Mouse (Mus musculus): ENCODE measurements around the gene Trpc7. TPM values are rescaled to one million over a fixed set of nuclear protein-coding genes. Genes with fewer than 3 reads are reported as not detected.

Gene Trpc7
- polyA plus RNA-seq, 1 experiment from 2014 or later: 3.6 TPM

DNA sequence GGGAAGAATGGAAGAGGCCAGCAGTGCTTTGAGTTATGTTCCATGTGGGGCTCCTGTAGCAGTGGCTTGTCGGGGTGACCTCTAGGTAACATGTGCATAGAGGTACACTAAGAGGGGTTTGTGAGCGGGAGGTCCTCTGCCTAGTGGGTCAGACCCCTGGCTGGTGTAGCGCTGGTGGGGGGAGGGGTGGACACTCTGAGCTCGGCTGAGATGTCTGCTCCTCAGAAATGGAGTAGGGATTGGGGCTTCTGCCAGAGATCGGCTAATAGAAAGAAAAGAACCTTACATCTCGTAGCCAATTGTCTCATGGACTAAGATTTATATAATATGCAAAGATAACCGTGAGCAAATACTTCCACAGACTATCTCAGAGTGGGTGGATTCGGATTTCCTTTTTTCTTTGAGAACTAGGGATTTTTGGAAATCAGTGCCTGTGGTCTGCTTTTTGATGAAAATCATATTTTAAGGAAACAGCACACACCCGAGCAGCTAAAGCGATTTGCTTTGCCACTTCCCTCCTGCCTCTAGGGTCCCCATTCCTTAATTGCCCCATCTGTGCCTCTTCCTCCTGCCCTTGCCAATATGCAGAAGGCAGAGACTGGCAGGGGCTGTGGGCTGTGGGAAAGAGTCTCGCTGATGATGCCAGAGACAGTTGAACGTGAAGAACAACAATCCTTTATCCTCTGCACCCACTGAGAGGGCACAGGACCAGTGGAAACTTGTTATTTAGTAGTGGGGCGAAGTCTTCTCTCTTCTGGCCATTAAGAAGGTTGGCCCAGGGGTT is 133.2 kb downstream of the Trpc7 start:
- no peaks in the 10 kb centered on the region for H3K9me3 ChIP-seq (ENCODE audit: control insufficient read depth, low read length)
- DNase-seq (ENCODE audit: low spot score) (no peak), ATAC-seq (ENCODE audit: low FRiP score) (no peak)
- H3K27me3 ChIP-seq (ENCODE audit: control insufficient read depth, insufficient read depth, low read length): no peaks in the 10 kb centered on the region
- H3K4me1 ChIP-seq (replicated peaks; ENCODE audit: control insufficient read depth, insufficient read depth, low read length): peaks cover 11% of the 10 kb centered on the region
- H3K9ac ChIP-seq: no peak overlapping the region
- H3K27ac ChIP-seq: 0 out of 2 replicates have a peak overlapping the region, but pooled peaks have one; percentile 29
- H3K4me3 ChIP-seq (replicated peaks; ENCODE audit: low read length): no peak overlapping the region
- no peaks in the 10 kb centered on the region for H3K36me3 ChIP-seq (replicated peaks; ENCODE audit: control insufficient read depth, insufficient read depth)
- WGBS: 36% methylated on average over 13 of the region's 13 CpGs
- H3K4me2 ChIP-seq (replicated peaks): no peak overlapping the region

DNA sequence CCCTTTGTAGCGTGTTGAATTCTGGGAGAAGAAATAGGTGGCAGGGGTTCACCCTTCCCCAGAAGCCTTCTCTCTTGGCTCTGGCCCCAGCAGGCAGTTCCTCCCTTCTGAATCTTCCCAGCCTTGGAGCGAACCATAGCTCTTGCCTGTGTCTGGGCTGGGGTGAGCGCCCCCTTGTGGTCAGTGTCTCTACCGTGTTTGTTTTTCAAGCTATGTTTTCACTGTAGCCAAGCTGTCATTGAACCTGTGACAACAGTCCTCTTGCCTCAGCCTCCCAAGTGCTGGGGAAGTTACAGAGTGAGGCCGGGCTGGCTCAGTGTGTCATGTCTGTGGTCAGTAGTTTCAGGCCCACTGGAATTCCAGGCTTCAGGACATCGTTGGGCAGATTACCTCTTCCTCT is 137.3 kb downstream of the Trpc7 start:
- DNase-seq (ENCODE audit: low spot score): peak; percentile 67
- ATAC-seq (ENCODE audit: low FRiP score): no peak
- no peaks in the 10 kb centered on the region; the same call in 1 of the 2 replicates for H3K4me1 ChIP-seq (replicated peaks; ENCODE audit: control insufficient read depth, insufficient read depth, low read length)
- H3K4me2 ChIP-seq (replicated peaks): no peak overlapping the region
- H3K4me3 ChIP-seq (replicated peaks; ENCODE audit: low read length): no peak overlapping the region
- peaks cover 27% of the 10 kb centered on the region for H3K27me3 ChIP-seq (ENCODE audit: control insufficient read depth, insufficient read depth, low read length)
- no peak overlapping the region for H3K9ac ChIP-seq
- H3K27ac ChIP-seq: no peak overlapping the region
- 24% methylated on average over 6 of the region's 6 CpGs for WGBS
- H3K36me3 ChIP-seq (replicated peaks; ENCODE audit: control insufficient read depth, insufficient read depth): no peaks in the 10 kb centered on the region
- H3K9me3 ChIP-seq (ENCODE audit: control insufficient read depth, low read length): no peaks in the 10 kb centered on the region

DNA sequence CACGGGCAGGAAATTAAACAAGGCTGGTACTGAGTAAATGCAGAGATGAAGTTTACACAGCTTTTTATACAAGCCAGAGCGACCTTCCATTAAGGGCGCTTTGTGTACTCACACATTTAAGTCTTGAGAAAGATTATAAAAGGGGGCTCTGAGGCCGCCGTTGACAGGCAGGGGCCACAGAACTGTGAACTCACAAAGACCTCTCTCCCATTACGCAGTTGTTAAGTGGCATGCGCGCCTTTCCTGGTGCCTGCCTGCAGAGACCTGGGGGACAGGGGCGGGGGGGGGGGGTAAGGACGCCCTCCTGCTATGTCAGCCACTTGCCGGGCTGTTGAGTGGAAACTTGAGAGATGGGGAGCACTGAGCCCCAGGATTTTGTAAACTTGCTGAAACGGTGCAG is 138.6 kb downstream of the Trpc7 start:
- no peak for DNase-seq (ENCODE audit: low spot score)
- Histone ChIP-seq H3K36me3 (replicated peaks; ENCODE audit: control insufficient read depth, insufficient read depth) (no peaks in the 10 kb centered on the region), H3K4me2 (replicated peaks) (no peak overlapping the region), H3K4me1 (replicated peaks; ENCODE audit: control insufficient read depth, insufficient read depth, low read length) (peaks cover 8% of the 10 kb centered on the region), H3K27ac (no peak overlapping the region), H3K9ac (no peak overlapping the region), H3K27me3 (ENCODE audit: control insufficient read depth, insufficient read depth, low read length) (peaks cover 38% of the 10 kb centered on the region), H3K4me3 (replicated peaks; ENCODE audit: low read length) (no peak overlapping the region), H3K9me3 (ENCODE audit: control insufficient read depth, low read length) (no peaks in the 10 kb centered on the region)
- 68% methylated on average over 11 of the region's 12 CpGs for WGBS
- no peak for ATAC-seq (ENCODE audit: low FRiP score)

GRCm38 (mm10) chr13:56755871-56756270 is 139.9 kb downstream of the Trpc7 start:
- 66% methylated on average over 6 of the region's 6 CpGs for WGBS

GRCm38 (mm10) chr13:56753192-56753951 is 142.4 kb downstream of the Trpc7 start, which contains the start of gene Gm45623:
Gene Gm45623, minus strand, starts transcription at chr13:56753827.
- Histone ChIP-seq H3K9ac (peak within 1 kb of the TSS; percentile 56), H3K27ac (no peak within 1 kb of the TSS), H3K4me2 (replicated peaks) (peak within 1 kb of the TSS; percentile 95), H3K9me3 (ENCODE audit: control insufficient read depth, low read length) (no peaks in the 10 kb centered on the region), H3K27me3 (ENCODE audit: control insufficient read depth, insufficient read depth, low read length) (peaks cover 60% of the 10 kb centered on the region), H3K4me3 (replicated peaks; ENCODE audit: low read length) (peak within 1 kb of the TSS; percentile 49), H3K36me3 (replicated peaks; ENCODE audit: control insufficient read depth, insufficient read depth) (no peaks in the 10 kb centered on the region), H3K4me1 (replicated peaks; ENCODE audit: control insufficient read depth, insufficient read depth, low read length) (peaks cover 11% of the 10 kb centered on the region; the same call in 1 of the 2 replicates)
- WGBS: under 1% methylated on average over 70 of the region's 71 CpGs
- ATAC-seq (ENCODE audit: low FRiP score): 0 out of 2 replicates have a peak, but pooled peaks have one; percentile 29
- no peak for DNase-seq (ENCODE audit: low spot score)

More at GRCm38 (mm10) chr13:56755871-56756270, 139.9 kb downstream of the Trpc7 start:
- Histone ChIP-seq H3K36me3 (replicated peaks; ENCODE audit: control insufficient read depth, insufficient read depth) (no peaks in the 10 kb centered on the region), H3K9ac (no peak overlapping the region), H3K4me1 (replicated peaks; ENCODE audit: control insufficient read depth, insufficient read depth, low read length) (peaks cover 11% of the 10 kb centered on the region; the same call in 1 of the 2 replicates), H3K27ac (no peak overlapping the region), H3K4me3 (replicated peaks; ENCODE audit: low read length) (no peak overlapping the region), H3K9me3 (ENCODE audit: control insufficient read depth, low read length) (no peaks in the 10 kb centered on the region), H3K4me2 (replicated peaks) (no peak overlapping the region), H3K27me3 (ENCODE audit: control insufficient read depth, insufficient read depth, low read length) (peaks cover 52% of the 10 kb centered on the region)
- ATAC-seq (ENCODE audit: low FRiP score): no peak
- DNase-seq (ENCODE audit: low spot score): no peak

DNA sequence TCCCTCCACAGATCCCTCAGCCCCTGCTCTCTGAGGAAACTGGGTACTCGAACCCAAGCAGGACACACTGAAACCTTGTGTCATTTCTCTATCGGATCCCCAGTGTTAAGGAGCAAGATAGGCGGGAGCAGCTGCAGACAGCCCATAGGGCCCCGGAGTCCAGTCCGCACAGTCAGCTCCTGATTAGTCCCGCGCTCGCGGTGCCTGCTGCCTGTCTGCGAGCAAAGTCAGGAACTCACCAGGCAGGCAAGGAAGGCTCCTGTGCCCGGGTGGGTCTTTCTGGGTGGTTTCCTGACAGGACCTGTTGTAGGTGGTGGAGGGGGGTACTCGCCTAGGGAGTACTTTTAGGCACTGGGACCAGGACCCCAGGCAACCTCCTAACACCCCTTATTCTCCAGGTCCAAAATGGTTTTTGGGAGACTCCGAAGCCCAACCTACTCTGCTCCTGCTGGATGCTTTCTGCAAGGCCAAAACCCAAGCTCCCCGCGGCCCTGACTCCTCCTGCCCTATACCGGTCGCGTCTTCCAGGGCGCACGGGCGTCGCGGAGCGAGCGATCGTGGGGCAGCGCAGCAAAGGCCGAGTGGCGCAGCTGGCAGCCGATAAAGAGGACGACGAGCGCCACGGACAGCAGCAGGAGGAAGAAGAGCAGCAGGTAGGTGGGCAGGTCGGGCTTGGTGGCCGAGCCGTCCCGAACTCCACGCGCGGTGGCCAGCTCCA is 143.2 kb downstream of the Trpc7 start:
- Histone ChIP-seq H3K9me3 (ENCODE audit: control insufficient read depth, low read length) (no peaks in the 10 kb centered on the region), H3K36me3 (replicated peaks; ENCODE audit: control insufficient read depth, insufficient read depth) (no peaks in the 10 kb centered on the region), H3K4me3 (replicated peaks; ENCODE audit: low read length) (peak overlapping the region; percentile 49), H3K4me1 (replicated peaks; ENCODE audit: control insufficient read depth, insufficient read depth, low read length) (peaks cover 11% of the 10 kb centered on the region; the same call in 1 of the 2 replicates), H3K27me3 (ENCODE audit: control insufficient read depth, insufficient read depth, low read length) (peaks cover 60% of the 10 kb centered on the region), H3K9ac (peak overlapping the region; percentile 56), H3K4me2 (replicated peaks) (peak overlapping the region; percentile 95), H3K27ac (no peak overlapping the region)
- ATAC-seq (ENCODE audit: low FRiP score): peak; percentile 35; the same call in 1 of the 2 replicates
- DNase-seq (ENCODE audit: low spot score): peak; percentile 58
- under 1% methylated on average over 41 of the region's 41 CpGs for WGBS

DNA sequence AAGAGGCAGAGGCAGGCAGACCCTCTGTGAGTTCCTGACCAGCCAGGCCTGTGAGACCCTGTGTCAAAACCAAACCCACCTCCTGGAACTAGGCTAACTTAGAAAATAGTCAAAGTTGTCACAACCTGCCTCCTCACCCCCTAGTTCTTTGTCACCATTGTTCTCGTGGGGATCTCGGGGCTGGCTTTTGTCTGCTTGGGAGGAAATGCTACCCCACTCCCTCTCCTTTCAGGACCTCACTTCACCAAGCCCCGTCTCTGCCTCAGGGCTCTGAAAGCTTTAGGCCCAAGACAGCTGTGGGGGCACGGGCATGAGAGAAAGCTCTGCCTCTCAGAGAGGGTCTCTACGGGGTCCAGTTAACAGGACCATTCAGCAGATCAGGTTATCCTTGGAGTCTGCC is 144.0 kb downstream of the Trpc7 start:
- no peak overlapping the region for H3K27ac ChIP-seq
- H3K9me3 ChIP-seq (ENCODE audit: control insufficient read depth, low read length): no peaks in the 10 kb centered on the region
- DNase-seq (ENCODE audit: low spot score) (no peak), ATAC-seq (ENCODE audit: low FRiP score) (no peak)
- peak overlapping the region; percentile 49; the same call in 1 of the 2 replicates for H3K4me3 ChIP-seq (replicated peaks; ENCODE audit: low read length)
- no peak overlapping the region for H3K9ac ChIP-seq
- no peaks in the 10 kb centered on the region for H3K36me3 ChIP-seq (replicated peaks; ENCODE audit: control insufficient read depth, insufficient read depth)
- H3K4me2 ChIP-seq (replicated peaks): peak overlapping the region; percentile 95; the same call in 1 of the 2 replicates
- peaks cover 11% of the 10 kb centered on the region; the same call in 1 of the 2 replicates for H3K4me1 ChIP-seq (replicated peaks; ENCODE audit: control insufficient read depth, insufficient read depth, low read length)
- H3K27me3 ChIP-seq (ENCODE audit: control insufficient read depth, insufficient read depth, low read length): peaks cover 60% of the 10 kb centered on the region
- 17% methylated on average over 5 of the region's 5 CpGs for WGBS

- DNase-seq (ENCODE audit: low spot score) (no peak), ATAC-seq (ENCODE audit: low FRiP score) (no peak)
- Histone ChIP-seq H3K36me3 (replicated peaks; ENCODE audit: control insufficient read depth, insufficient read depth) (no peaks in the 10 kb centered on the region), H3K9me3 (ENCODE audit: control insufficient read depth, low read length) (no peaks in the 10 kb centered on the region), H3K27me3 (ENCODE audit: control insufficient read depth, insufficient read depth, low read length) (peaks cover 42% of the 10 kb centered on the region), H3K4me3 (replicated peaks; ENCODE audit: low read length) (no peak overlapping the region), H3K9ac (no peak overlapping the region), H3K4me2 (replicated peaks) (no peak overlapping the region), H3K4me1 (replicated peaks; ENCODE audit: control insufficient read depth, insufficient read depth, low read length) (peaks cover 11% of the 10 kb centered on the region; the same call in 1 of the 2 replicates), H3K27ac (no peak overlapping the region)
- WGBS: 91% methylated on average over 7 of the region's 7 CpGs
Measured at GRCm38 (mm10) chr13:56749377-56749776, 146.4 kb downstream of the Trpc7 start.
